Mouse (Mus musculus) layer of hippocampus, adult 9-10 months (tissue): ENCODE data around the gene Xkr8.
"Not testable (repeated sequence)": the region's sequence is repeated elsewhere in the genome, so short reads cannot be mapped to it uniquely, and the experiment has no call there.

Source experiments
- DNase-seq: peaks from one replicate; pipeline ENCODE4 v3.0.0; 2022; ENCODE audit warnings: low spot score

Gene Xkr8

DNA sequence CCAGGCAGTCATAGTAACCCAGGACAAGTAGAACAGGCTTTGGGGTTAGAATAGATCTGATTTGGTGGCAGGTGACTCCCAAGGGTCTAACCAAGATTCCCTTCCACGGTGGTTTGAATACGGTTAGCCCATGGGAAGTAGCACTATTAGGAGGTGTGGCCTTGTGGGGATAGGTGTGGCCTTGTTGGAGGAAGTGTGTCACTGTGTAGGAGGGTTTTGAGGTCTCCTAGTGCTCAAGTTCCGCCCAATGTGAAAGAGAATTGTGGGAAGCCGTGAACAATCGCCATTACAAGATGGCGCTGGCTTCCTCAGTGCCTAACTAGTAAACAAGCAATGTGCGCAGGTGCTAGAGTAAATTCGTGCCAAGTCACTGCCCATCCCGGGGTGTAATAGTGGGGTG lies 4.8 kb upstream of the Xkr8 start:
- not testable (repeated sequence) for DNase-seq

DNA sequence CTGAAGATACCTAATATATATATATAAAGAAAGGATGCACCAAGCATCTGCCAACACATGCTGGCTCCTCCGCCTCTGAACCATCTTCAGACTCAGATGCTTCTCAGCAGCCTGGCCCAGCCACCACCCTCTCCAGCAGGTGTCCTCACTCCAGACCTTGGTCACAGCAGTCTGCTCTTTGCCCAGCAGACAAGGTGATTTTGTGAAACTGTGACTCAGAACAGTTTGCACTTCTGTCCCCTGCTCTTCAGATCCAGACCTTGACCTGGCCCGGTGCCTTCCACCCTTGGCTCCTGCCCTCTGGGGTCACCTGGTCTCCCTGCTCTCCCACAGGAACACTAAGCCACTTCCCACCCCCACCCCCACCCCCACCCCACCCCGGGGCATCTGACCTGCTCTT lies 3.5 kb upstream of the Xkr8 start:
- no peak for DNase-seq

DNA sequence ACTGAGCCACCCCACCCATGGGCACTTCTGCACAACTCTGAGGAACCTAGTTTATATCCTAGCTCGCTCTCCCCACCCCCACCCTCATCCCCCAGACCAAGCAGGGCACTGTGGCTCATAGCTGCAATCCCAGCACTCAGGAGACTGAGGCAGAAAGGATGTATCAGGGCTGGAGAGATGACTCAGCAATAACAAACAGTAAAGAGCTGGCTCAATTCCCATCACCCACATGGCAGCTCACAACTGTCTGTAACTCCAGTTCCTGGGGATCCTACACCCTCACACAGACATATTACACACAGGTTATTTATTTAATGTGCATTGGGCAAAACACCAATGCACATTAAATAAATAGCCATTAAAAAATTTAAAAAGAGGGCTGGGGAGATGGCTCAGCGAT lies 3.0 kb upstream of the Xkr8 start:
- no peak for DNase-seq

DNA sequence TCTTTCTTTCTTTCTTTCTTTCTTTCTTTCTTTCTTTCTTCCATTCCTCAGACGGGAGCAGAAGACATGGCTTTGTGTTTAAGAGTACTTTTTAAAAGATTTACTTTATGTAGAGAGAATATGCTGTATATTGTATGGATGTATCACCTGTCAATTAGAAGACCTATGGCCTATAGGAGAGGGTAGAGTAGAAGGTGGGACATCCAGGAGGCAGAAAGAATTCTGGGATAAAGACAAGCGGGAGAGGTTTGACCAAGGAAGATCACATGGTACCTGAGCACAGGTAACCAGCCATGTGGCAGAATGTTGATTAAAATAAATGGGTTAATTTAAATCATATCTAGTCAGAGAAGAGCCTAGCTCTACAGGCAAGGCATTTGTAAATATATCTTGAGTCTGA lies 2.4 kb upstream of the Xkr8 start:
- no peak for DNase-seq

DNA sequence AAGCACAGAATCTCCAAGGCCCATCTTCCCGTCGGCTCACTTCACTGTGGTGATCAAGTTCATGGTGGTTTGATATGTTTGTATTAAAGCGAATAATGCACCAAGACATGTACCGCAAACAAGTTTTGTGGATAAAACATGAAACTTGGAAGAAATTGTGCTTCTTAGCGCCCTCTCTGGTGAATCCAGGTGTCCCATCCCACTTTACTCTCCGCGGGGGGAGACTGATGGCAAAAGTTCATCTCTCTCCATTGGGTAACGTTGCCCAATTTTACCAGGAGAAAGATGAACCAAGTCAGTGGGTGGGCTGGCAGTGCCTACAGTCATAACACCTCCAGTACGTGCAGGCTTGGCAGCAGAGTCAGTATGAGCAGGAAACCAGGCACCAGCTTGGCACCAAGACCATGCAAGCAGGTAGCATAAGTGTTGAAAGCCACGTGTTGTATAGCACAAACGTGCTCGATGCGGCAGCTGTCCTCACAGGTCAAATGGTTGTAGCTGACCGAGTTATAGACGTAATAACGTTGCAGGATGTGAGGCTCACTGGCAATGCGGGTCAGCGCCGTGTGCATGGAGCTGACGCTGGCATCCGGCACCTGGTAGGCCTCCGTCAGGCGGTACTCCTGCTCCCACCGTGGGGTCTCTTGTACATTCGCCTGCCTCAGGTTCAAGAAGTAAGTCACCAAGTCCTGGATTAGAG lies 875 bp upstream of the Xkr8 start:
- DNase-seq, result no peak

DNA sequence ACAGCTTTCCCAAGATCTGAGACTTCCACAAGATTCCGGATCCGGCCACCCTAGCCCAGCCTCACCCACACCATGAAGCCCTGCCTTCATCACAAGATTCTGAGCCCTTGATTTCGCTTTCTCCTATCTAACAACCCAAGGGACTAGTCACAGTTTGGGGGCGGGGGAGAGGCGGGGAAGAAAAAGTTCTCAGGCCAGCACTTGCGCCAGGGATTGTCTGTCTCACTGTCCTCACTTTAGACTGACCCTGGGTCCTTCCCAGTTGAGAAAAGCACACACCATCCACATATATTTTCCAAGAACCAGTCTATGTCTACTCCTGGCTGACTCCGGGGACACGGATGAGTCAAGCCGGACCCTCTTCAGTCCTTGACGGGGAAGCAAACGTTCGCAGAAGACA lies 730 bp downstream of the Xkr8 start:
- no peak for DNase-seq

DNA sequence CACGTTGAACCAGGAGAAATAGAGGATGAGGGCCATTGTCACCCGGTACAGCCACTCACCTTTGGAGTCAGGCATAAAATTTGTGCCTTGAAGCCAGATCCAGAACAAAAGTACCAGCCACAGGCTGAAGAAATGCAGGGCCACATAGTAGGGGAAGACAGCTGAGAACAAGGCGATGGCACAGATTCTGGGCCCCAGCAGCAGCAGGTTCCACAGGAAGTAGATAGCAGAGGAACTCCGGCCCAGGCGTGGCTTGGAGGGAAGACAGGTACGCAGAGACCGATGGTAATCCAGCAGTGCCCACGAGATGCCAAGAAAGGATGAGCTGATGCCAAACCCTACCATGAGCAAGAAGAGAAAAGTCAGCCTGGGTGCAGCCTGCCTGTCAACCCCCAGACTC lies 4.1 kb downstream of the Xkr8 start:
- DNase-seq, result no peak

DNA sequence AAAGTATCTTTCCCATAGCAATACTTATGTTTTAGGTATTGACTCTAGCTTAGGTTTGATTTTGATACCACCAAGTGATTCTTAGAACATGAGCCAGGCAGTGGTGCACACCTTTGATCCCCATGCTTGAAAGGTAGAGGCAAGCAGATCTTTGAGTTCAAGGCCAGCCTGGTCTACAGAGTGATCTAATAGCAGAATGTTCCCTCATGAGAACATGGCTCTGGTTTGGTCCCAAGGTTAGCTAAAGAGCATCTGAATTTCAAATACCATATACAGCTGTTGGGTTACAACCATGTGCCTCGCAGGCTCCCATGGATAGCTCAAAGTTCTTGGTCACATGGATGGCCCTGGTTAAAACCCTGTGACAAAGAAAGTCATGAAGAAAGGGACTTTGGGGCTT lies 14.1 kb downstream of the Xkr8 start:
- DNase-seq, result no peak

DNA sequence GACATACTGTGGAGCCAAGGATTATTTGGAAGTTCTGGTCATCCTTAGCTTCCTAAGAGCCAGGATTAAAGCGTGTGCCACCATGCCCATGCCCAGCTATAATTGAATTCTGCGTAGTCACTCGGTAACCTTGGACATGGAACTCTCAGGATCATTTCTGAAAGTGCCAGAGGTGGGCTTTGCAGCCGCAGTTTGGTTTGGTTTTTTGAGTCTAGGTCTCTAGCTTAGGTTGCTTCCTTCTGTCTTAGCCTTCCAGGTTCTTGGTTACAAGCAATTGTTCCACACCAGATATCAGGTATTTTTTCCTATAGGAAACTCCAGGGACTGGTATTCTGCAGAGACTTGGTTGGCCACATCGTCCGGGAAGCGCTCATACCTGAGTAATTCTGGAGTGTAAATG lies 19.2 kb downstream of the Xkr8 start:
- no peak for DNase-seq

DNA sequence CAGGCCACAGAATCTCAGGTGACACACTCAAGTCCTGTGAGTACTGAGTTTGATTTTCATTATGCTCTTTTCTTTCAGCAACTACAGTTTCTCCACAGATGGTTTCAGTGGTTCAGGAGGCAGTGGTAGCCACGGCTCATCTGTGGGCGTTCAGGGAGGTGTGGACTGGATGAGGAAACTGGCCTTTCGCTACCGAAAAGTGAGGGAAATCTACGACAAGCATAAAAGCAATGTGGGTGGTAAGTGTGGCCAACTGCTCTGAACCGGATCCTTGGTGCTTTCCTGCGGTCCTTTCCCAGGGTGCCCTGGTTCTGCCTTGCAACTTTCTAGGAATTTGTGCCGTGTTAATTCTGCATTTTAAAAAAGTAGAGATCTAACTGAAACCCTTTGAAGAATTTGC lies 25.5 kb downstream of the Xkr8 start:
- no peak for DNase-seq

DNA sequence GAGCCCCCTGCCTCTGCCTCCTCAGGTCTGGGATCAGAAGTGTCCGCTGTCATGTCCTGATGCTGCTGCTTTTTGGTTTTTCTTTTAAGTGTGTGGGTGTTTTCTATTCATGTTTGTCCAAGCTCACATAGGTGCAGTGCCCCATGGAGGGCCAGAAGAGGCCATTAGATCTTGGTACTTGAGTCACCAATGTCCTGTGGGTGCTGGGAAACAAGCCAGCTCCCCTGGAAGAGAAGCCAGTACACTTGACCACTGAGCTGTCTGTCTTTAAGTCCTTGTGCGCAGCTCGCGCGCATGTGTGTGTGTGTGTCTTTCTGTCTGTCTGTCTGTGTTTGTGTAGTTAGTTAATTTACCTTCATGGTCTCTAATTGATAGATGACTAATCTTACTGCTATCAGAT lies 30.3 kb downstream of the Xkr8 start:
- DNase-seq, result no peak

DNA sequence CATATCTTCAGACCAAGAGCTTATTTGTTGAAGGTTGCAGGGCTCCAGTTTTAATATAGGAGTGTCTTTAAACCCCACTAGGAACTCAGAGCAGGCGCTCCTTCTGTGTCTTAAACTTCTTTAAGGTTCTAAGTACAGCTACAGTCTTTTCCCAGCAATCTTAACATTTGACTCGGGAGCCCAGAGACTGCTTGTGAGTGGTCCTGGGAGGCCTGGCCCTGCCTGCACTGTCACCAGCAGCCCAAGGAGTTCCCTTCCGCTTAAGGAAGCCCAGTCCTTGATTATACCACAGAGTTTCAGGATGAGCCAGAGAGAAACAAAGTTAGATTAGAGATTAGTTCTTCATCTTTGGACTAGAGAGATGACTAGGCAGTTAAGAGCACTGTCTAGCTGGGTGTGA lies 39.0 kb downstream of the Xkr8 start:
- DNase-seq, result no peak

DNA sequence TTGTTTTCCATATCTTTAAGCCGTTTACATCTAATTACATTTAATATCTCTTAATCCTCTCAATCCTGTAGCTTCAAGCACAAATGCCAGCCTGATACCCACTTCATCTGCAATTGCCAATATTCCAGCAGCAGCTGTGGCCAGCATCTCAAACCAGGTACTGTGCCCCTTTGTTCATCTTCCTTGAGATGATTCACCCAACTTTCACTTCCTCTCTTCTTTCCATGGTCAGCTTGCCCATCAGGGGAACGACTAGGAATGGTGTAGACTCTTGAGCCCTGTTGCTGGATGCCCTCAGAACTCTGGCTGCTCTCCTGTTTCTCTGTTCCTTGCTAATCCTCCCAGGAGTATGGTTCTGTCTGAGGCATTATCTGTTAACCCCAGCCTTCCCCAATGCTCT lies 42.7 kb downstream of the Xkr8 start:
- DNase-seq, result no peak

DNA sequence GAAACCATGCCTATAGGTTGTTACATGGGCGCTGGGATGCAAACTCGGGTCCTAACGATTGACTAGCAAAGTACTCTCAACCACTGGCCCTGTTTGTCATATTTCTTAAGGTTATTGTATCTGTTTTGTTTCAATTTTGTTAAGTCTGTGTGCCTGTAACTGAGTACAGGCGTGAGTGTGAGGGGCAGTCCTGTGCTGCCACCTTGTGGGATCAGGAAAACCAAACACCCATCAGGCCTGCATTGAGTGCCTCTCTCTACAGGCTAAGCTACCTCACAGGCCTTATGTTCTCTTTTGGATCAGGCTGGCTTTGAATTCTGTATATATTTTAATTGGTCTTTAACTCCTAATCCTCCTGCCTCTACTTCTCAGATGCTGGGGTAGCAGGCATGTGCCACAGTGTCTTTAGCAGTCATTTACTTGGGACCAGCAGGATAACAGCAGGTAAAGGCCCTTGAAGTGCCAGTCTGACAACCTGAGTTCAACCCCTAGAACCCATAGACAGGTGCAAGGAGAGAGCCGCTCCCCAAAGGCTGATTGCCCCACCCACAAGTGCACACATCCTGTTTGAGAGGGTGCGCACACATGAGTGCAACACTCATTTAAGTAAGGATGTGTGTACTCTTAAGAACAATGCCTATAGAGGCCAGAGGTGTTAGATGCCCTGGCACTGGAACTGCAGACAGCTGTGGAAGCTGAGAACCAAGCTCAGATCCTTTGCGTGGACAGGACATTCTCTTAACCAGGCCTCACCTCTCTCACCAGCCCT lies 55.4 kb downstream of the Xkr8 start:
- peak; percentile 15 for DNase-seq
